10 mouse cellular contexts compared by ENCODE assay signal in genomic region chr3:29031811-29032210, GRCm38 (mm10). TPM values are rescaled to one million over a fixed set of nuclear protein-coding genes. Genes with fewer than 3 reads are reported as not detected.
DNase-seq lines count a peak whose midpoint lies in the region; ATAC-seq lines count a peak whose summit lies in the region.
"Had no signal": no experiment of that assay in that cellular context is flagged by ENCODE, and none has a peak within 500 bp of the region (broad histone marks: within the 10 kb centered on the region; RNA-seq: fewer than 3 reads in every experiment).

No protein-coding gene starts in this region.

- H3K4me3 ChIP-seq in heart, embryonic 11.5 days (ENCODE audit: low read depth, low read length): no peak overlapping the region
- H3K4me3 ChIP-seq: heart, embryonic 13.5 days; megakaryocyte, embryonic 14.5 days had no signal

- no peaks in the 10 kb centered on the region for H3K9me3 ChIP-seq in heart, embryonic 11.5 days (replicated peaks; ENCODE audit: control insufficient read depth, low read length)
- H3K9me3 ChIP-seq: heart, embryonic 13.5 days; megakaryocyte, embryonic 14.5 days had no signal

- peak; percentile 17 for DNase-seq in heart, postnatal 4 days
- DNase-seq in heart, adult 11 months: no peak
- DNase-seq in thymus, postnatal 4 days: peak; percentile 46
- no peak for DNase-seq in thymus, adult 18-20 months
- peak; percentile 31 for DNase-seq in forelimb bud, embryonic 11.5 days (ENCODE audit: low read depth, low spot score)
- no peak for DNase-seq in natural killer cell, adult 2 months (ENCODE audit: low spot score in 2 of 2)

- H3K4me1 ChIP-seq in heart, embryonic 11.5 days (ENCODE audit: control insufficient read depth, insufficient read depth, low read length): no peaks in the 10 kb centered on the region
- H3K4me1 ChIP-seq: heart, embryonic 13.5 days; megakaryocyte, embryonic 14.5 days had no signal

- no peak overlapping the region for H3K27ac ChIP-seq in heart, embryonic 11.5 days (ENCODE audit: low read depth, low read length)
- H3K27ac ChIP-seq: heart, embryonic 13.5 days had no signal

- H3K36me3 ChIP-seq in heart, embryonic 11.5 days (ENCODE audit: control insufficient read depth, insufficient read depth, low read length): no peaks in the 10 kb centered on the region
- H3K36me3 ChIP-seq: heart, embryonic 13.5 days had no signal

- ATAC-seq in heart, embryonic 11.5 days (replicated peaks; ENCODE audit: insufficient number of reproducible peaks, low FRiP score, low TSS enrichment): no peak
- ATAC-seq in inflammation-experienced regulatory T-cells, adult 6 months: no peak

- H3K27me3 ChIP-seq in heart, embryonic 11.5 days (ENCODE audit: control insufficient read depth, insufficient read depth, low read length): no peaks in the 10 kb centered on the region
- H3K27me3 ChIP-seq: heart, embryonic 13.5 days; megakaryocyte, embryonic 14.5 days had no signal

- no peak overlapping the region for H3K9ac ChIP-seq in heart, embryonic 11.5 days (ENCODE audit: low read depth, low read length)
- H3K9ac ChIP-seq: heart, embryonic 13.5 days had no signal

- H3K4me2 ChIP-seq in heart, embryonic 11.5 days: no peak overlapping the region
- H3K4me2 ChIP-seq: heart, embryonic 13.5 days had no signal

- WGBS in heart, embryonic 11.5 days (ENCODE audit: insufficient replicate concordance): 40% methylated on average over 3 of the region's 3 CpGs

RNA-seq across cellular contexts. Expression of gene Egfem1, which starts 50.0 kb away (rescaled TPM):
- total RNA-seq in heart, postnatal 4 days (2021): under 1 TPM; 0.14 to 0.32 TPM
- 0.07 and 0.11 TPM in 2 replicates for polyA plus RNA-seq in heart, embryonic 11.5 days (2014; fragmentation: Nextera tagmentation; extraction: Ambion mirVana)
- polyA plus RNA-seq in inflammation-experienced regulatory T-cells, adult 6 months (2017; shearing (Covaris generic)): not detected

Comparison
In these comparisons a context has a peak if more than half of its experiments do, and no peak if none do; other contexts are left out.
1. DNase-seq: peak in heart, postnatal 4 days (single experiment), thymus, postnatal 4 days (single experiment) and forelimb bud, embryonic 11.5 days (single experiment); none in heart, adult 11 months (single experiment), thymus, adult 18-20 months (0 of 2) and natural killer cell, adult 2 months (0 of 2).